Mouse (Mus musculus) midbrain, embryonic 14.5 days (tissue): Measurements from ENCODE around the gene Gm28308. TPM values are rescaled to one million over a fixed set of nuclear protein-coding genes. Genes with fewer than 3 reads are reported as not detected.
A peak's percentile ranks its signal among the peaks of the same experiment; 100 is the strongest.

ENCODE experiments used
- ATAC-seq: fragments of 200-750 bp; cut with Nextera tagmentation; 2 replicates; pipeline ENCODE4 v1.8.0; 2017; ENCODE audit warnings: moderate number of reproducible peaks, moderate library complexity; ENCODE audit not compliant: low FRiP score, low TSS enrichment
- DNase-seq: peaks from one replicate; pipeline ENCODE4 v3.0.0-alpha.2; 2015
- H3K27ac ChIP-seq: fragments of 300-500 bp; sonication (generic); replicated peaks from 2 replicates; pipeline ENCODE4 v1.5.1; 2014; ENCODE audit warnings: mild to moderate bottlenecking, low read depth, low read length, moderate library complexity
- H3K27me3 ChIP-seq: fragments of 300-500 bp; sonication (generic); 2 replicates; pipeline ENCODE4 v1.6.1; 2014; ENCODE audit warnings: low read length, control low read depth, mixed read lengths; ENCODE audit not compliant: control insufficient read depth, insufficient read depth
- H3K36me3 ChIP-seq: fragments of 300-500 bp; sonication (generic); 2 replicates; pipeline ENCODE4 v1.6.1; 2014; ENCODE audit warnings: low read length, control low read depth; ENCODE audit not compliant: control insufficient read depth, insufficient read depth
- H3K4me1 ChIP-seq: fragments of 300-500 bp; sonication (generic); 2 replicates; pipeline ENCODE4 v1.6.1; 2014; ENCODE audit warnings: mild to moderate bottlenecking, antibody characterized with exemption, low read length, control low read depth; ENCODE audit not compliant: control insufficient read depth, insufficient read depth
- H3K4me2 ChIP-seq: fragments of 300-500 bp; sonication (generic); 2 replicates; pipeline ENCODE4 v1.6.1; 2014; ENCODE audit warnings: mild to moderate bottlenecking, low read length, moderate library complexity
- H3K4me3 ChIP-seq: fragments of 300-500 bp; sonication (generic); replicated peaks from 2 replicates; pipeline ENCODE4 v1.5.1; 2014; ENCODE audit warnings: low read depth, low read length
- H3K9ac ChIP-seq: fragments of 300-500 bp; sonication (generic); replicated peaks from 2 replicates; pipeline ENCODE4 v1.6.1; 2014; ENCODE audit warnings: mild to moderate bottlenecking, low read length, moderate library complexity
- H3K9me3 ChIP-seq: fragments of 300-500 bp; sonication (generic); 2 replicates; pipeline ENCODE4 v1.6.1; 2016; ENCODE audit warnings: low read length, control low read depth, mixed read lengths; ENCODE audit not compliant: control insufficient read depth
- WGBS: fragments of 180-500 bp; shearing (Covaris S2); extraction: QIAGEN DNeasy Blood & Tissue Kit; methylation state at CpG from one replicate; pipeline ENCODE4 v1.1.7; 2014; 5-methylcytosine and 5-hydroxymethylcytosine counted together
- polyA plus RNA-seq: library from polyadenylated mRNA; unstranded; fragments of >200 nt; fragmentation: Nextera tagmentation; extraction: Ambion mirVana; gene quantifications from 2 replicates; pipeline ENCODE4 v1.2.1, GENCODE M21; 2014

Gm28308 gene
- polyA plus RNA-seq, 1 experiment from 2014 or later, result not detected

- no peak for DNase-seq
- no peak overlapping the region for H3K4me2 ChIP-seq
- H3K27ac ChIP-seq, result no peak overlapping the region
- no peak for ATAC-seq
- H3K9ac ChIP-seq, result no peak overlapping the region
- no peak overlapping the region for H3K4me3 ChIP-seq
- H3K27me3 ChIP-seq, result peaks cover 99% of the 10 kb centered on the region
- whole genome bisulfite sequencing, result under 1% methylated on average over 55 of the region's 55 CpGs
- no peaks in the 10 kb centered on the region for H3K36me3 ChIP-seq
- no peaks in the 10 kb centered on the region for H3K4me1 ChIP-seq
- no peaks in the 10 kb centered on the region for H3K9me3 ChIP-seq
These were observed 7.2 kb downstream of the Gm28308 start for GRCm38 (mm10) chr6:52205638-52206621.

DNA sequence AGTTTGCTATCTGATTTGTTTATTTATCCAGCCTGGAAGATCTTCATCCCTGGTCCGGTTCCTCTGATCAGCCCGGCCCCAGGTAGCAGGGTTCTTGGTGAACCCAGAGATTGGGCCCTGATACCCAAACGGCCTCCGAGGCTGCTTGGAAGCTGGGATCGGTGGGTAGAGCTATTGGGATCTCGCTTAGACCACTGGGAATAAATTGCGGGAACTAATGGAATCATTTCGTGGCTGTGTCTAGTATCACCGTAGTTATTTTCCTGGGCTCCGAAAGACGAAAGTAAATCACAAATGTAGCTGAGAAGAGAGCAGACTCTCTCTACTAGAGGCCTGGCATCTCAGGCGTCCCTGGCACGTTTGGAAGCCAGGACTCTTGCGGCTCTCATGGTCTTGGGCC, 7.9 kb downstream of the Gm28308 start:
- H3K4me3 ChIP-seq, result no peak overlapping the region
- ATAC-seq, result no peak
- no peak overlapping the region for H3K4me2 ChIP-seq
- 5% methylated on average over 14 of the region's 14 CpGs for WGBS
- no peak overlapping the region for H3K9ac ChIP-seq
- H3K27ac ChIP-seq, result no peak overlapping the region
- peaks cover 100% of the 10 kb centered on the region for H3K27me3 ChIP-seq
- H3K4me1 ChIP-seq, result no peaks in the 10 kb centered on the region
- H3K36me3 ChIP-seq, result no peaks in the 10 kb centered on the region
- DNase-seq, result no peak
- no peaks in the 10 kb centered on the region for H3K9me3 ChIP-seq

DNA sequence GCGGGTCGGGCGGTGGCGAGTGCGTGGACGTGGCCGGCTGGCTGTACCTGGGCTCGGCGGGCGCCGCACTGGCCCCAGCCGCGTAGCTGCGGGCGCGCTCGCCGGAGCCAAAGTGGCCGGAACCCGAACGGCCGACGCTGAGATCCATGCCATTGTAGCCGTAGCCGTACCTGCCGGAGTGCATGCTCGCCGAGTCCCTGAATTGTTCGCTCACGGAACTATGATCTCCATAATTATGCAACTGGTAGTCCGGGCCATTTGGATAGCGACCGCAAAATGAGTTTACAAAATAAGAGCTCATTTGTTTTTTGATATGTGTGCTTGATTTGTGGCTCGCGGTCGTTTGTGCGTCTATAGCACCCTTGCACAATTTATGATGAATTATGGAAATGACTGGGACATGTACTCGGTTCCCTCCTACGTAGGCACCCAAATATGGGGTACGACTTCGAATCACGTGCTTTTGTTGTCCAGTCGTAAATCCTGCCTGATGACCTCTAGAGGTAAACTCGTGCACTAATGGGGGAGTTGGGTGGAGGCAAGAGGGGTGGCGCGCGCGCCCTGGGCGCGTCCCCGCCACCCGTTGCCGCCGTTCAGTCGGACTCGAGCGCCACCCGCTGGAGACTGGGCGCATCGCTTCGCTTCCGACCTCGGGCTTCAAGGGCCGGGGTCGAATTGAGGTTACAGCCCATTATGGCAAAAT, 8.9 kb downstream of the Gm28308 start, which contains the start of gene Hoxa5:
Hoxa5 (minus strand) TSS at position 538 of the 703 bp plus-strand sequence.
- H3K4me3 ChIP-seq, result no peak within 1 kb of the TSS
- WGBS, result under 1% methylated on average over 65 of the region's 65 CpGs
- ATAC-seq, result no peak

DNA sequence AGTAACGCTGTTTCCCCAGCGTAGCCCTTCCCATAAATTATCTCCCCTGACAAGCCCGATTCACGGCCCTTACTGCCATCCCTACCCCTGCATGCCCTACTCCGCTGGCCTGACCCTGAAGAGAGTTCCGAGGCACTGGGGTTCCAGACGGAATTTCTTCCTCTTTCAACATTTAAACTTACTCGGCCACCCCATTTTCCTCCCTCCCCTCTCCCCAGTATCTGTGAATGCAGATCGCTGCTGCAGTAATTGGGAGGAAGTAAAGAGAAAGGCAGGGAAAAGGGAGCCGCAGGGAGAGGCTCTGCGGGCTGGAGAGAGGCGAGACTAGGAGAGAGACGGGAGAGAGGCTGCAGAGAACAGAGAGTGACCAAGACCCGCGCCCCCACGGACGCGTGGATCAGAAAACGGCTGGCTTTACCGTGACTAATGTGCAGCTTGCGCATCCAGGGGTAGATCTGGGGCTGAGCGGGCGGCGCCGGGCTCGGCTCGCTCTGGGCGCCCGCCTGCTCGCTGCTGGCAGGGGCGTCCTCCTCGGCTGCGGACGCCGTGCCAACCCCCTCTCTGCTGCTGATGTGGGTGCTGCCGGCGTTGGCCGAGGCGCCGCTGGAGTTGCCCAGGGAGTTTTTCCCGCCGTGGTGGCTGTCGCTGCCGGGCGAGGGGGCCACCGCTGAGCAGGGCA, 9.6 kb downstream of the Gm28308 start:
- no peak overlapping the region for H3K4me3 ChIP-seq

More for the DNA sequence above, 8.9 kb downstream of the Gm28308 start, which contains the start of gene Hoxa5:
- Histone ChIP-seq H3K9me3 (no peaks in the 10 kb centered on the region), H3K36me3 (no peaks in the 10 kb centered on the region), H3K9ac (no peak within 1 kb of the TSS), H3K4me2 (peak within 1 kb of the TSS; percentile 29), H3K4me1 (no peaks in the 10 kb centered on the region), H3K27ac (no peak within 1 kb of the TSS), H3K27me3 (peaks cover 100% of the 10 kb centered on the region)
- DNase-seq, result no peak

DNA sequence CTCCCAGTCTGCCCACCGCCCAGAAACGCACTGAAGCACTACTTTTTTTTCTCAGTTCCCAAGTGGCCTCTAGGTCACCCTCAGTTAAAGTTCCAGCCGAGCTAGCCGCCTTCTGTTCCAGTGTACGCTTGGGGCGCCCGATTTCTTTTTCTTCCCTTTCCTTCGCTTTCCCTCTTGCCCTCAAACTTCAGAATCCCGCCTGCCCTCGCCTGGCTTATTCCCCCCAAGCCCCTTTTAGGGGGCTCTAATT, 10.1 kb downstream of the Gm28308 start:
- Histone ChIP-seq H3K4me3 (no peak overlapping the region), H3K36me3 (no peaks in the 10 kb centered on the region), H3K4me1 (no peaks in the 10 kb centered on the region), H3K27me3 (peaks cover 100% of the 10 kb centered on the region), H3K9me3 (no peaks in the 10 kb centered on the region), H3K4me2 (no peak overlapping the region), H3K9ac (no peak overlapping the region), H3K27ac (no peak overlapping the region)
- under 1% methylated on average over 10 of the region's 10 CpGs for WGBS
- no peak for ATAC-seq
- no peak for DNase-seq

More for the DNA sequence above, 9.6 kb downstream of the Gm28308 start:
- ATAC-seq, result no peak
- H3K4me1 ChIP-seq, result no peaks in the 10 kb centered on the region
- DNase-seq, result no peak
- no peak overlapping the region for H3K27ac ChIP-seq
- peak overlapping the region; percentile 29 for H3K4me2 ChIP-seq
- no peaks in the 10 kb centered on the region for H3K9me3 ChIP-seq
- H3K36me3 ChIP-seq, result no peaks in the 10 kb centered on the region
- WGBS, result 1% methylated on average over 46 of the region's 46 CpGs
- no peak overlapping the region for H3K9ac ChIP-seq
- H3K27me3 ChIP-seq, result peaks cover 100% of the 10 kb centered on the region

DNA sequence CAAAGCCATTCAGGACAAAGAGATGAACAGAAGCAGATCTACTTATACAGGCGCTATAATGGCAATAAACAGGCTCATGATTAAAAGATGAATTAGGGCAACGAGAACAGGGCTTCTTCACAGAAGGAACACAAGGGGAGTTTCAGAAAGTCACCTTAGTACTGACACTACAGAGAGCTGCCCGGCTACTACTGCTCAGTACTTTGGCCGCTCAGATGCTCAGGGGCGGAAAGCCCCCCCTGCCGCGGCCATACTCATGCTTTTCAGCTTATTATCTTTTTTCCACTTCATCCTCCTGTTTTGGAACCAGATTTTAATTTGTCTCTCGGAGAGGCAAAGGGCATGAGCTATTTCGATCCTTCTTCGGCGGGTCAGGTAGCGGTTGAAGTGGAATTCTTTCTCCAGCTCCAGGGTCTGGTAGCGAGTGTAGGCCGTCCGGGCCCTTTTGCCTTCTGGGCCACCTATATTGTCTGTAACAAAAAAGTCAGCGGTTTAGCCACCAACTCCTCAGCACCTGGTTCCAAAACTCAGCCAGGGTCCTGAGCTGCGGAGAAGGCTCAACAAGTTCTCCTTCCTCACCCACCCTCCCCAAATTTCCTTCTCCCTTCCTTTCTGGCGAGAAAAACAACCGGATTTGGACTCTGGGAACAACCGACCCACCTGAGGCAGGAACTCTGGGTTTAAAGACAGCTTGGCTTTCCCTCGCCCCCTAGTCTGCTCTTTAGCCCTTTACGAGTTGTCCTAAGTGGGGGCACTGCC, 10.6 kb downstream of the Gm28308 start:
- WGBS, result 2% methylated on average over 22 of the region's 22 CpGs
- Histone ChIP-seq H3K9me3 (no peaks in the 10 kb centered on the region), H3K36me3 (no peaks in the 10 kb centered on the region), H3K27ac (no peak overlapping the region), H3K9ac (no peak overlapping the region), H3K4me2 (no peak overlapping the region), H3K4me3 (no peak overlapping the region), H3K4me1 (no peaks in the 10 kb centered on the region), H3K27me3 (peaks cover 100% of the 10 kb centered on the region)
- DNase-seq (no peak), ATAC-seq (no peak)

DNA sequence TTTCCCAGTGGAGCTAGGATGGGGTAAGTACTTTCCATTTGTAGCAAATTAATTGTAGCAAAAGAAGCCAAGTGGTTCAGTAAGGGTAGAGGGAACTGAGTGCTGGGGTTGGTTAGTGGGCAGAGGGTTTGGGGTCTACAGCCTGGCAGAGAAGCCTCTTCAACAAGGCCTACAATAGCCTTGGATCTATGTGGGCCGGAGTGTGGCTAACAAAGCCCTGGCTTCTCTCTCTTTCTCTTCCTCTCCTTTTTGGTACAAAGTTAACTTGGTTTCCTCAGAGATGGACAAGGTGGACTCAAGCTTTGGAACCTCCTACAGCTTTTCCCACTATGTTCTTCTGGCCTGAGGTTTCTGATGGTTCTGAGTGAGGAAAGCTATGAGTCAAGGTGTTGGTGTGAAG, 11.9 kb downstream of the Gm28308 start:
- H3K4me2 ChIP-seq, result no peak overlapping the region
- no peaks in the 10 kb centered on the region for H3K36me3 ChIP-seq
- H3K27ac ChIP-seq, result no peak overlapping the region
- no peak overlapping the region for H3K4me3 ChIP-seq
- no peaks in the 10 kb centered on the region for H3K4me1 ChIP-seq
- H3K9me3 ChIP-seq, result no peaks in the 10 kb centered on the region
- whole genome bisulfite sequencing, result 13% methylated on average over 1 of the region's 1 CpGs
- DNase-seq (no peak), ATAC-seq (no peak)
- peaks cover 100% of the 10 kb centered on the region for H3K27me3 ChIP-seq
- H3K9ac ChIP-seq, result no peak overlapping the region

- H3K9ac ChIP-seq, result no peak overlapping the region
- H3K27ac ChIP-seq, result no peak overlapping the region
- no peak overlapping the region for H3K4me3 ChIP-seq
- peaks cover 100% of the 10 kb centered on the region for H3K27me3 ChIP-seq
- WGBS, result 6% methylated on average over 10 of the region's 10 CpGs
- ATAC-seq, result no peak
- no peak for DNase-seq
- H3K36me3 ChIP-seq, result no peaks in the 10 kb centered on the region
- no peaks in the 10 kb centered on the region for H3K4me1 ChIP-seq
- no peaks in the 10 kb centered on the region for H3K9me3 ChIP-seq
- no peak overlapping the region for H3K4me2 ChIP-seq
These were observed 12.3 kb downstream of the Gm28308 start for GRCm38 (mm10) chr6:52200751-52201250.
